Mouse (Mus musculus): ENCODE measurements around the gene Xylb. TPM values are rescaled to one million over a fixed set of nuclear protein-coding genes. Genes with fewer than 3 reads are reported as not detected.

Gene Xylb
- polyA plus RNA-seq (2012; rRNA removed), result 3.3 and 5.3 TPM in 2 replicates

GRCm38 (mm10) chr9:119357331-119358057, at the start of gene Xylb:
Xylb (plus strand) TSS chr9:119357381.
- H3K27me3 ChIP-seq (ENCODE audit: control insufficient read depth, insufficient read depth, low read length), result no peaks in the 10 kb centered on the region
- H3K4me1 ChIP-seq (replicated peaks; ENCODE audit: control insufficient read depth, insufficient read depth, low read length), result peaks cover 3% of the 10 kb centered on the region
- H3K27ac ChIP-seq (ENCODE audit: control insufficient read depth, insufficient read depth, low read length), result no peak within 1 kb of the TSS
- 3% methylated on average over 65 of the region's 65 CpGs for WGBS
- H3K36me3 ChIP-seq (ENCODE audit: control insufficient read depth, insufficient read depth, low read length), result no peaks in the 10 kb centered on the region
- DNase-seq, result peak; percentile 89
- TF ChIP-seq CTCF (IDR thresholded peaks at IDR 0.05; ENCODE audit: borderline replicate concordance, control insufficient read depth, extremely low read depth, insufficient read depth, low read length, poor library complexity) (peak; percentile 62; the same call in 1 of the 2 replicates), POLR2A (IDR thresholded peaks at IDR 0.05; ENCODE audit: control insufficient read depth, extremely low read depth, insufficient read depth, low read length, poor library complexity) (0 out of 2 replicates have a peak, but pooled peaks have one; percentile 20)
- H3K4me3 ChIP-seq (ENCODE audit: control insufficient read depth, insufficient read depth, low read length), result peak within 1 kb of the TSS; percentile 58

GRCm38 (mm10) chr9:119309067-119309466, 48.1 kb upstream of the Xylb start:
- no peaks in the 10 kb centered on the region for H3K4me1 ChIP-seq (replicated peaks; ENCODE audit: control insufficient read depth, insufficient read depth, low read length)
- H3K36me3 ChIP-seq (ENCODE audit: control insufficient read depth, insufficient read depth, low read length), result no peaks in the 10 kb centered on the region
- no peak overlapping the region for H3K27ac ChIP-seq (ENCODE audit: control insufficient read depth, insufficient read depth, low read length)
- TF ChIP-seq CTCF (IDR thresholded peaks at IDR 0.05; ENCODE audit: borderline replicate concordance, control insufficient read depth, extremely low read depth, insufficient read depth, low read length, poor library complexity), result no peak
- TF ChIP-seq POLR2A (IDR thresholded peaks at IDR 0.05; ENCODE audit: control insufficient read depth, extremely low read depth, insufficient read depth, low read length, poor library complexity), result no peak
- H3K4me3 ChIP-seq (ENCODE audit: control insufficient read depth, insufficient read depth, low read length), result no peak overlapping the region
- no peaks in the 10 kb centered on the region for H3K27me3 ChIP-seq (ENCODE audit: control insufficient read depth, insufficient read depth, low read length)
- DNase-seq, result no peak
- WGBS, result 85% methylated on average over 1 of the region's 1 CpGs

GRCm38 (mm10) chr9:119313096-119313495, 44.1 kb upstream of the Xylb start:
- 96% methylated on average over 10 of the region's 10 CpGs for WGBS
- no peaks in the 10 kb centered on the region for H3K36me3 ChIP-seq (ENCODE audit: control insufficient read depth, insufficient read depth, low read length)
- DNase-seq, result no peak
- H3K27ac ChIP-seq (ENCODE audit: control insufficient read depth, insufficient read depth, low read length), result no peak overlapping the region
- TF ChIP-seq CTCF (IDR thresholded peaks at IDR 0.05; ENCODE audit: borderline replicate concordance, control insufficient read depth, extremely low read depth, insufficient read depth, low read length, poor library complexity) (no peak), POLR2A (IDR thresholded peaks at IDR 0.05; ENCODE audit: control insufficient read depth, extremely low read depth, insufficient read depth, low read length, poor library complexity) (no peak)
- no peak overlapping the region for H3K4me3 ChIP-seq (ENCODE audit: control insufficient read depth, insufficient read depth, low read length)
- H3K4me1 ChIP-seq (replicated peaks; ENCODE audit: control insufficient read depth, insufficient read depth, low read length), result no peaks in the 10 kb centered on the region
- H3K27me3 ChIP-seq (ENCODE audit: control insufficient read depth, insufficient read depth, low read length), result no peaks in the 10 kb centered on the region

GRCm38 (mm10) chr9:119318891-119319290, 38.3 kb upstream of the Xylb start:
- no peak for DNase-seq
- H3K27me3 ChIP-seq (ENCODE audit: control insufficient read depth, insufficient read depth, low read length), result no peaks in the 10 kb centered on the region
- TF ChIP-seq CTCF (IDR thresholded peaks at IDR 0.05; ENCODE audit: borderline replicate concordance, control insufficient read depth, extremely low read depth, insufficient read depth, low read length, poor library complexity), result no peak
- TF ChIP-seq POLR2A (IDR thresholded peaks at IDR 0.05; ENCODE audit: control insufficient read depth, extremely low read depth, insufficient read depth, low read length, poor library complexity), result no peak
- peaks cover 9% of the 10 kb centered on the region for H3K4me1 ChIP-seq (replicated peaks; ENCODE audit: control insufficient read depth, insufficient read depth, low read length)
- WGBS, result 91% methylated on average over 1 of the region's 1 CpGs
- H3K27ac ChIP-seq (ENCODE audit: control insufficient read depth, insufficient read depth, low read length), result no peak overlapping the region
- no peak overlapping the region for H3K4me3 ChIP-seq (ENCODE audit: control insufficient read depth, insufficient read depth, low read length)
- H3K36me3 ChIP-seq (ENCODE audit: control insufficient read depth, insufficient read depth, low read length), result no peaks in the 10 kb centered on the region

GRCm38 (mm10) chr9:119320446-119320845, 36.7 kb upstream of the Xylb start:
- TF ChIP-seq CTCF (IDR thresholded peaks at IDR 0.05; ENCODE audit: borderline replicate concordance, control insufficient read depth, extremely low read depth, insufficient read depth, low read length, poor library complexity), result no peak
- TF ChIP-seq POLR2A (IDR thresholded peaks at IDR 0.05; ENCODE audit: control insufficient read depth, extremely low read depth, insufficient read depth, low read length, poor library complexity), result no peak
- peaks cover 9% of the 10 kb centered on the region for H3K4me1 ChIP-seq (replicated peaks; ENCODE audit: control insufficient read depth, insufficient read depth, low read length)
- no peak for DNase-seq
- H3K27ac ChIP-seq (ENCODE audit: control insufficient read depth, insufficient read depth, low read length), result no peak overlapping the region
- WGBS, result 93% methylated on average over 7 of the region's 7 CpGs
- H3K36me3 ChIP-seq (ENCODE audit: control insufficient read depth, insufficient read depth, low read length), result no peaks in the 10 kb centered on the region
- no peaks in the 10 kb centered on the region for H3K27me3 ChIP-seq (ENCODE audit: control insufficient read depth, insufficient read depth, low read length)
- no peak overlapping the region for H3K4me3 ChIP-seq (ENCODE audit: control insufficient read depth, insufficient read depth, low read length)

- H3K4me1 ChIP-seq (replicated peaks; ENCODE audit: control insufficient read depth, insufficient read depth, low read length), result peaks cover 9% of the 10 kb centered on the region
- no peaks in the 10 kb centered on the region for H3K36me3 ChIP-seq (ENCODE audit: control insufficient read depth, insufficient read depth, low read length)
- no peak overlapping the region for H3K27ac ChIP-seq (ENCODE audit: control insufficient read depth, insufficient read depth, low read length)
- no peak for DNase-seq
- TF ChIP-seq POLR2A (IDR thresholded peaks at IDR 0.05; ENCODE audit: control insufficient read depth, extremely low read depth, insufficient read depth, low read length, poor library complexity) (no peak), CTCF (IDR thresholded peaks at IDR 0.05; ENCODE audit: borderline replicate concordance, control insufficient read depth, extremely low read depth, insufficient read depth, low read length, poor library complexity) (no peak)
- H3K27me3 ChIP-seq (ENCODE audit: control insufficient read depth, insufficient read depth, low read length), result no peaks in the 10 kb centered on the region
- no peak overlapping the region for H3K4me3 ChIP-seq (ENCODE audit: control insufficient read depth, insufficient read depth, low read length)
- WGBS, result 49% methylated on average over 7 of the region's 7 CpGs
Measured at GRCm38 (mm10) chr9:119320946-119321345, 36.2 kb upstream of the Xylb start.
